Mouse (Mus musculus): ENCODE data around the gene Pck1. TPM values are rescaled to one million over a fixed set of nuclear protein-coding genes. Genes with fewer than 3 reads are reported as not detected.
"Not testable (repeated sequence)": the region's sequence is repeated elsewhere in the genome, so short reads cannot be mapped to it uniquely, and the experiment has no call there.

The Pck1 gene
- total RNA-seq (2017) = not detected in 2 replicates

DNA sequence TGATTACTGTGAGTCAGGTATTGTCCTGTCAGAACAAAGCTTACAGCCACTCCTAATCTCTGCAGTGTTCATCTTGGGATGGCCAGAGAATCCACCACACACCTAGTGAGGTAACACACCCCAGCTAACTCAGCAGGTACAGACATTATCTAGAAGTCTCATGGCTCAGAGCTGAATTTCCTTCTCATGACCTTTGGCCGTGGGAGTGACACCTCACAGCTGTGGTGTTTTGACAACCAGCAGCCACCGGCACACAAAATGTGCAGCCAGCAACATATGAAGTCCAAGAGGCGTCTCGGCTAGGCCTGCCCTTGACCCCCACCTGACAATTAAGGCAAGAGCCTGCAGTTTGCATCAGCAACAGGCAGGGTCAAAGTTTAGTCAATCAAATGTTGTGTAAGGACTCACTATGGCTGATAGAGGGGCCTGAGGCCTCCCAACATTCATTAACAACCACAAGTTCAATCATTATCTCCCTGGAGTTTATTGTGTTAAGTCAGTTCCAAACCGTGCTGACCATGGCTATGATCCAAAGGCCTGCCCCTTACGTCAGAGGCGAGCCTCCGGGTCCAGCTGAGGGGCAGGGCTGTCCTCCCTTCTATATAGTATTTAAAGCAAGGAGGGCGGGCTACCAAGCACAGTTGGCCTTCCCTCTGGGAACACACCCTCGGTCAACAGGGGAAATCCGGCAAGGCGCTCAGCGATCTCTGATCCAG lies at the start of gene Pck1:
Gene Pck1, plus strand, starts transcription at position 613 of the 716 bp plus-strand sequence.
- ATAC-seq (replicated peaks; ENCODE audit: low read depth, poor library complexity, severe bottlenecking) = no peak

DNA sequence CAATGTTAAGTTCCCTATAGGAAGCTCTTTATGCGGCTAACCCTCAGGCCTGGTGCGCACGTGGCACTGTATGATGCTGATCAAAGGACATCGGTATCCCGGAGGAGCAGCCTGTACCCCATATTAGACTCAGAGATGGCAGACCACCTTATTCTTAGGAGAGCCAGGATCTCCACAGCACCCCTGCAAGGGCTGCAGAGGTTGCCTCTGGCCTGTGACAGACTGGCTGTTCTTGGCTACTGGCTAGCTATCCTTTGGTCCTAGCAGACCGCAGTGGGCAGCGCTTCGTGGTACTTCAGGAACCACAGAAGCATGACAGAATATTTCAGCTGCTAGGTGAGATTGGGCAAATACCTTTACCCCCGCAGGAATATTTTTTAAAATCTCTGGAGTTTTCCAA lies 46.4 kb upstream of the Pck1 start:
- ATAC-seq (replicated peaks; ENCODE audit: low read depth, poor library complexity, severe bottlenecking) = no peak

DNA sequence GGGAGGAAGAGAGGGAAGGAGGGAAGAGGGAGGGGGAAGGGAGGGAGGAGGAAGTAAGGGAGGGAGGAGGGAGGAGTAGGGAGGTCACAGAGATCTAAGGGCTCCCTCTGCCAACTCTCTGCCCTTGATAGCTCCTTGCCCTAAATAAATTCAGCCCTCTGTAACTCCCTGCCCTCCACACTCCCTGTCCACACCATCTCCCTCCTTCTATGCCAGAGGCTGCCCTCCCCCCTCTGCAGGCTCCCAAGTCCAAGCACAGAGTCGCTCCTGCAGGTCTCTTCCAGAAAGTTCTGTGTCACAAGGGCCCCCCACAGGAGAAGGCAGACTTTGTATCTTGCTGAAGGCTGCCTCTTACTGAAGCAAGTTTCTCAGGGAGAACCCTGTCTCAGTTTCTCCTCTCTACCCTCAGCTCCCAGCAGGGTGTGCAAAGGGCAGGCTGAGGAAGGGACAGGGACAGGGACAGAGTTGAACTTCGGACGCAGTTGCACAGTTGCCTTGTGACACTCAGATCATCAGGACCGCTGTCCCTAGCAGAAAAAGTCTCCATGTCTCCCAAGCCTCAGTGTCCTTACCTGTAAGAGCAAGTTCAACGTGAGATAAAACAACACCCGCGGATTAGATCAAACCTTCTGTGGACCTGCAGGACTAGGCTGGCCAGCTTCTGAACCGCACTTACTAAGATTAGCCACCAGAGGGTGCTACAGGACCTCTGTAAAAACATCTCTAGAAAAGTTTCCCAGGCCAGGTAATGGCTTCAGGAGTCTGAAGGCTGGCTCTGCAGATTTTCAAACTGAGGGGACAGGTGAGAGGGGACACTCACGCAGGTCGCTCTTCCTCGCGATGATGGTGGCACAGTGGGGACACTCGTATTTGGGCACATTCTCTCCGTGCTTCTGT lies 45.7 kb upstream of the Pck1 start:
- ATAC-seq (replicated peaks; ENCODE audit: low read depth, poor library complexity, severe bottlenecking) = peak; percentile 77

DNA sequence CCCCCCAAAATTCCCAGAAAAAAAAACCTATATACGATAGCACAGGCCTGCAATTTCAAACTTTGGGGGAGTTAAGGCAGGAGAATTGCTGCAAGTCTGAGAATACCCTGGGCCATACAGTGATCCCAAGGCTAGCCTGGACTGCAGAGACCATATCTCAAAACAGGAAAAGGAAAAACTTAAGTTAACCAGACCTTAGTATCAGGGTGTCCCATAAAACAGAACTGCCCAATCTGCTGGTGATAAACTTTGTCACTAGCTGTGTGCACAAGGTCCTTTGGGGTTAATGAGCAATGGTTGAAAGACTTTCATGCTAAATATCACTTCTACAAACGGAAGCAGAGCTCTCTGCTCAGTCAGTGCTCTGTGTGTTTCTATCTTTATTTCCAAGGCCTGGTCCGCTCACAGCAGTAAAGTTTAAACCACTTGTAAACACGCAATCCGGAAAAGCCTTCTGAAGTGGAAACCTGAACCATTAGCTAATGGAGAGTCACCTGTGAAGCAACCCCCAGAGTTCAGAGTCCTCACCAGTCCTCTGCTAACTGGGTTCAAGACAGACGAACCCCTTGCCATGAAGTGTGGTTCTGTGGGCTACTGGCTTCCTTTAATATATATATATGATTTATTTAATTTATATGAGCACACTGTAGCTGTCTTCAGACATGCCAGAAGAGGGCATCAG lies 44.2 kb upstream of the Pck1 start:
- no peak for ATAC-seq (replicated peaks; ENCODE audit: low read depth, poor library complexity, severe bottlenecking)

DNA sequence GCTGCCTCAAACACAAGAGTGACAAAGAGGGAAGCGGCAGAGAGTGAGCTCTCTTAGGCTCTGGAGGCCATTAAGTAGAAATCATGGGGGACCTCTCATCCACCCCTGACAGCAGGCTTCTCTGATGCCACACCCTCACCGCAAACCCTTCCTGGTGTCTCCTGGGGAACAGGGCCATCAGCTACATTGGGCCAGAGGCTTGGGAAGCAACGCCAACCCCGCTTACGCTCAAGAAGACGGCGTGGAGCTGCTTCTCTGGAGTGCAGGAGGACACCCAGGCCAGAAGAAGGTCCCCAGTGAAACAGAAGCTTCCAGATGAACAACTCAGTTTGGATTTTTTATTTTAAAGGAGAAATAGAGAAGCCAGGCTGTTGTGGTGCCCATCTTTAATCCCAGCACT lies 43.3 kb upstream of the Pck1 start:
- no peak for ATAC-seq (replicated peaks; ENCODE audit: low read depth, poor library complexity, severe bottlenecking)

DNA sequence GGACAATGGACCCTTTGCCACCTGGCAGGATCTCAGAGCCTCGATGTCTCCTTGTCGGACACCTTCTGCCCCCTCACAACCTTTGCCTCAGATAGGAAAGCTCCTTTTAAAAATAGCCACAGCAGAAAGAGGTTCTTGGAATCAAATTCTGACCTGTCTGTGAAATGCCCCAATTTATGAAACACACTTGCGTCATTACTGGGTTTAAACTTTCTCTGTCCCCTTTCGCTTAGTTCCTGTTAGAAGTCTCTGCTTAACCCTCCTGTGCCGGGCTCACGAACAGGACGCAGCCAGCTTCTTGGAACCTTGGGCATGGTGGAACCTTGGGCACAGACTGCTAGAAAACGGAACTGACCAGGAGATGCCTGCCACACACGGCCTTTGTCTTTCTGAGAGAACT lies 42.3 kb upstream of the Pck1 start:
- no peak for ATAC-seq (replicated peaks; ENCODE audit: low read depth, poor library complexity, severe bottlenecking)

DNA sequence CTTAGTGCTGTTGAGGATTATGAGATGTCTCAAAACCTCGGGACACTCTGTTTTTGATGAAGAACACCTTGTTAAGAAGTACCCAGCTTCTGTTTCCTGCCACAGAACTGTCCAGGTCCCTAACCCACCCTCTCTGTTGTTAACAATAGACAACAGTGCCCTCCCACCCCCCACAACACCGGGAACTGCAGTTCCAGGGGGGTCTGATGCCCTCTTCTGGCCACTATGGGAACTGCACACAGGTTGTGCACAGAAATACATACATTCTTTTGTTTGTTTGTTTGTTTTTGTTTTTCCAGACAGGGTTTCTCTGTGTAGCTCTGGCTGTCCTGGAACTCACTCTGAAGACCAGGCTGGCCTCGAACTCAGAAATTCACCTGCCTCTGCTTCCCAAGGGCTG lies 39.1 kb upstream of the Pck1 start:
- ATAC-seq (replicated peaks; ENCODE audit: low read depth, poor library complexity, severe bottlenecking) = not testable (repeated sequence)

DNA sequence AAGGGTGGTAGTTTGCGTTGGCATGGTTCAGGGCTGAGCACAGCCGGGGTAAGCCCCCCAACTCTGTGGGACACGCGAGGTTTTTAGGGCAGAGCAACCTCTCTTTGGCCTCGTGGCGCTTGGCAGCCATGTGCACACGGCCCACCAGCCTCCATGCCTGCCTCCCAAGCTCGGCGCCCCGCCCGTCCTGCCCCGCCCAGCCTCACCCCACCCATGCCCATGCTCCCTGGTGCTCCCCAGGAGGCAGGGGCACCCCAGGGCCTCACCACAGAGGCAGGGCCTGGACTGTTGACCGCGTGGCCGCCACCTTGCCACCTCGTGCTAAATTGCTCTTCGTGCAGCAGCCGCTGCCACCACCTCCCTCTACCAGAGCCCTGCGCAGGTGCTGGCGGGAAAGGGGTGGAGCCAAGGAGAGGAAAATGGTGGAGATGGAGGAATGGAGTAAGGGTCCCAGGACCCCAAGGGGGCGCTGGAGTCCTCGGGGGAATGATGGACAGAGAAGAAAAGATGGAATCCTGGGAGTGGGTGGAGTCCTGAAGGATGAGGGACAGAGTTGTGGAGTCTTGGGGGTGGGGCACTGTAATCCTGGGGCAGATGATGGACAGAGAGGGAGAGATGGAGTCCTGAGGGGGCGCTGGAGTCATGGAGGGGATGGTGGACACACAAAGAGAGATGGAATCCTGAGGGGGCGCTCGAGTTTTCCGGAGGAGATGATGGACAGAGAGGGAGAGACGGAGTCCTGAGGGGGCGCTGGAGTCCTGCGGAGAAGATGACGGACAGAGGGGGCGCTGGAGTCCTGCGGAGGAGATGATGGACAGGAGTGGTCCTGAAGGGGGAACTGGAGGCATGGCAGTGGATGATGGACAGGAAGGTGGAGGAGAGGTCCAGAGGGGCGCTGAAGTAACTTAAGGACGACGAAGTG lies 33.6 kb upstream of the Pck1 start, which contains the start of gene Ctcfl:
Gene Ctcfl, minus strand, starts transcription at position 503 of the 922 bp plus-strand sequence.
- ATAC-seq (replicated peaks; ENCODE audit: low read depth, poor library complexity, severe bottlenecking) = 0 out of 2 replicates have a peak, but pooled peaks have one; percentile 18

DNA sequence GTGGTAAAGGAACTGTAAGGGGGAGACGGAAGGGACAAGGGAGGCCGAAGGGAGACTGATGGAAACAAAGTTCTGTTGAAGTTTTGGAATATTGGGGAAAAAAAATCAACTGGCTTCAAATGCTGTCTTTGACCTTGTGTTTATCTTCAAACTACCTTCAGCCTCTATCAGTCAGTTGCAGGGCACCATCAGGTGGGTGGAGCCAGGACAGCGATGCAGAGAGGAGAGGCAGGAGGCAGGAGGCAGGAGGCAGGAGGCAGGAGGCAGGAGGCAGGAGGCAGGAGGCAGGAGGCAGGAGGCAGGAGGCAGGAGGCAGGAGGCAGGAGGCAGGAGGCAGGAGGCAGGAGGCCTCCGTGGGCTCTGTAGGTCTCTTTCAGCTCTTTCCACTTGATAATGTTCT lies 32.7 kb upstream of the Pck1 start:
- not testable (repeated sequence) for ATAC-seq (replicated peaks; ENCODE audit: low read depth, poor library complexity, severe bottlenecking)

DNA sequence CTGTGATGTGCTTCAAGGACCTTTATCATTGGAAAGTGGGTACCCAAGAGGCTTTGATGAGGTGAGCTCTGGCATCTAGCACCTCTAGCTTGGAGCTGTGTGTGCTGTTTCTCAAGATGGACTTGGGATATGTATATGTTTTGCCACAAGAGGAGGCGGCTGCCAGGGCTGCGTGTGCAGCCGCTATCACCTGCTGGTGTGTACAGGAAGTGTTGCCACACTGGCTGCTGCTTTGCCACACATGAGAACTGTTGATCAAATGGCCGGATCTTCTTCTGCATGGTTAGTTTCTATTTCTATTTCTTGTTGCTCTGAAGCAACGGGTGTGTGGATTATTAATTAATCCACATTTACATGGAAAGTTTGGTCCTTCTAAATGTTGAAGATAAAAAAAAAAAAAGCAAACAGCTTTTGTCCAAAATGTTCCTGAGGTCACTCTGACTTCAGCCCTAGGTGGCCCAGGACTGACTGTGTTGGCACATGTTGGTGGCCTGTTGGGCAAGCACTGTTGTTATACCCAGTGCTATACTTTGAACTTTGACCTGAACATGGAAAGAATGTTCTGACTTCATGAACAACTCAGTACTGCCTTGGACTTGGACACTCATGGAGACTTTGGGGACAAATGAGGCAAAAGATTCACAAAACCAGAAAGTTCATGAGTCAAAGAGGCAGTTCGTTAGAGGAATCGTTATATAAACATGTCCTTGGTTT lies 28.7 kb upstream of the Pck1 start:
- no peak for ATAC-seq (replicated peaks; ENCODE audit: low read depth, poor library complexity, severe bottlenecking)

DNA sequence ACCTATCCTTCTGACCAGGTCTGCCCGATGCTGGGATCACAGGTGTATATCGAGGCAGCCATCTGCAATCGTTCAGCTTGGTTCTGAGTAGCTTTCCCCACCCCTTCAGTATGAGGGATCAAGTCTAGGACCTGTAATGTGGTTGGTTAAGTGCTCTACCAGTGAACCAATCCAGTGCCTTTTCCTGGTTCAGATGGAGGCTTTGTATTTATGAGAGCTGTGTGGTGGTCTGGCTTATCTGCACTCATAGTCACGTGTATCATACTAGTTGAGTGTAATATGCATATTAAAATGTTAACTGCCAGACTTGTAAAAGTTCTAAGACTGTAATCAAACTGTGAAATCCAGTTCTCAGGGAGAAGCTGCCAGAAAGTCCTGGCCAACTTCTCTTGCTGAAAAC lies 26.5 kb upstream of the Pck1 start:
- no peak for ATAC-seq (replicated peaks; ENCODE audit: low read depth, poor library complexity, severe bottlenecking)

DNA sequence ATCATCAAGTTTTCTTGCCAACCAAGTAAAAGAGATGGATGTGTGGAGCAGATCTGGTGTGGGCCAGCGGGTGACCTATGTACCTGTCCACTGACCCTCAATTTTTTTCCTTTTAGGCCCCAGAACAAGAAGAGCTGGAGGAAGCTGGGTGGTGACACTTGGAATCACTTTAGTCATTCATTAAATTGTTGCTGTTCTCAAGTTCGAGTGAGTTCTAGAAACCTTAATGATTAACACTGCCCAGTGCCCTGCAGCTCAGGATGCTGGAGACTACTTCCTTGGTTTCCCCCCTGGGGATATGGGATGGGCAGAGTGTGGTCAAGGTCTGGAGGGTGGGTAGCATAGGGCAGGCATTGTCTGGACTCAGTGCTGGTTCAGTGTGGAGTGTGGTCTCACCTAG lies 23.7 kb upstream of the Pck1 start:
- no peak for ATAC-seq (replicated peaks; ENCODE audit: low read depth, poor library complexity, severe bottlenecking)

DNA sequence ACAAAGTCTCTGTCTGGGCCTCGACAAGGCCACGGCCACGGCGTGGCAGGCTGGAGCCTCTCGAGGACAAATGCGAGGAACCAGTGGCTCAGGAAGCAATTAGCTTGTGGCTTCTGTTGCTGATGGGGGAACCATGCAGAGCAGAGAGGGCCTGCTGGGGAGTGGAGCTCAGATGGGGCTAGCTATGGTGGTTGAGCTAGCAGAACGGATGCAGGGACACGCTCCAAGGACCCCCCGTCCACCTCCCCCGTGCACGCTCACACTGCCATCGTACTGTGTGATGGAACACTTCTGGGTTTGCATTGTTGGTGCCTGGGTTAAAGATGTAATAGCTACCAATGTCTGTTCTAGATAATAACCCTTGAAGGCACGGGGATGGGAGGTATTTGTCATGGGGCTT lies 20.6 kb upstream of the Pck1 start:
- no peak for ATAC-seq (replicated peaks; ENCODE audit: low read depth, poor library complexity, severe bottlenecking)

DNA sequence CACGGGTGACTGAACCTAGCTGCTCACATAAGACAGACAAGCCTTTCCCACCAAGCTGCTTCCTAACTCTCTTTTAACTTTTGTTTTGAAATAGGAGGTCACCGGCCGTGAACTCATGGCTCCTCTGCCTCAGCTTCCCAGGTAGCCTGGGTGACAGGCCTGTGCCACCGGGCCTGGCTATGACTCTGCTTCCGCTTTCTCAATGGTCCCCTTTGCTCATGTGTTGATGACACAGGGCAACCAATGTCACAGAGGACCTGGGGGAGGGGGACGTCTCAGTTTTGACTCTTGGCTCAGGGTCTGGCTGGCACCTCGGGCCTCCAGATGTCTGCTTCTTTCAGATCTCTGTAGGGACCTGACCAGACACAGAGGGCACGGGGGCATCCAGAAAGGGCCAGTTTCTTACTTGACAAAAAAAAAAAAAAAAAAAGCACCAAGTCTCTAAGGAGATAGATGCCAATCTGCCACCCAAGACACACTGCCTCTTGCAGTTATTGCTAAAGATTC lies 20.0 kb upstream of the Pck1 start:
- no peak for ATAC-seq (replicated peaks; ENCODE audit: low read depth, poor library complexity, severe bottlenecking)

DNA sequence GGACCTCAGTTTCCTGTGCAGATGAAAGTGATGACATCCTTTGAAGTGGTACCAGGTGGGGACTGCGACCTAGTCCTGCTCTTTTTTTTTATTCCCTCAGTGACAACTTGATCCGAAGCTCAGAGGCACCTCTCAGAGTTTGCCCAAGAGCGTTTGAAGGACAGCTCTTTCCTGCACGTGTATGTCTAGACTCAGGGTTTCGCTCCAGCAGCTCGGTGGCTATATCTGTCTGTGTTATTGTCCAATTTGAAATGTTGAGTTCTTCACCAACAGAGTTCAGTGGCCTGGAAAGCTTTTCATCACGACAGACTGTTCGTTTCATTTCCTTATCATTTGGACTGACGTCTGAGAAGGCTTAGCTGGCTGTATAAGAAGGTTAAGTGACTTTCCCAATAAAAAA lies 18.2 kb upstream of the Pck1 start:
- no peak for ATAC-seq (replicated peaks; ENCODE audit: low read depth, poor library complexity, severe bottlenecking)

DNA sequence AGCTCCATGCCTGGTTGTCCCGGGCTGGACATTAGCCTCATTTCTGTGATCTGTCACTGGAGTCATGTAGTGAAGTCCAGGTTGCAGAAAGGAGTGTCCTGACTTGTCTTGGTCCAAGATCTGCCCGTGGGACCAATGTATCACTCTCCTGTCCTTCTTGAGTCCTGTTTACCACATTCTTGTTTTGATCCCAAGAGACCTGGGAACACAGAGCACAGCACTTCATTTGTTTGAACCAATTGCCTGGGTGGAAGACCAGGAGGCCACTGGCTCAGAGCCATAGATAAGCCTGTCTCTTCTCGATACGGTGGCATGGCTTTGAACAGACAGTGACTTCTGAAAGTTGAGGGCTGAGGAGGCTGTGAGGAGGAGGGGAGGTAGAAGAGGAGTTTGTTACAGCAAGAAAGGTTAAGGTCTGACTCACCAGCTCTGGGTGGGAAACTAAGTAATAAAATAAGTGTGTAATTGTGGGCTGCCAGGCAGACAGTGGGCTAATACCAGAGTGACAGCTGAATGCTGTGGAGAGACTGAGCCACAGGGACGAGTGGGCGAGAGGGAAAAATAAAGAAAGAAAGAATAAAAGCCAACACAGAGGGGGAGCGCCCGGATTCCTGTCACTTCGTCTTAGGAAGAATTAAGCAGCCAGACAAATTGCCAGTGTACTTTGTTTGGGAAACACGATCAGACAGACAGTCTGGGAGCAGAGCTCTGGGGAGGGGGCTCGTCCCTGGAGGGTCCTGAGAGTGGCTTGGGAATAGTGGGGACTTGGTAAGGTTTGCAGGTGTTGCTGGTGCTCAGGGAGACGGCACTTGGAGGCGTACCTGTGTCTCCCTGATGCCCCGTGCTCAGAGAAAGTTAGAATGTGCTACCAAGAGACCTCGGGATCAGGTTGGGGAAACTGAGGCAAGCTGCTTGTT lies 14.3 kb upstream of the Pck1 start:
- no peak for ATAC-seq (replicated peaks; ENCODE audit: low read depth, poor library complexity, severe bottlenecking)

DNA sequence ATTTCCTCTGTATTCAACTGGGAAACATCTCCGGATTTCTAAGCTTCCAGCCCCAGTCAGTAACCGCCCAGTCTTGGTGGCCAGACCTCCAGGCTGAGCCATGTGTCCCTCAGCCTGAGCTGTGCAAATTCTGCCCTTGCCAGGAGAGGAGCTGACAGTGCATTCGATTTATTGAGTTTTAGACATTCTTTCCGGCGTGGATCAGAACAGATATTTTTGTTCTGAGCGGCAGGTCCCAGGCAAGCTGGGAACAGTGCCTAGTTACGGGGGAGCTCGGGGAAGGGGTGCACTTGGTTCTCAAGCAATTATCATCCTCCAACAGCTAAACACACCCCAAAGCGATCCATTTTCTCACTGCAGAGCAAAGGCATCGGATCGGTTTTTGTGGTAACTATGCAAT lies 9.2 kb upstream of the Pck1 start:
- ATAC-seq (replicated peaks; ENCODE audit: low read depth, poor library complexity, severe bottlenecking) = no peak

DNA sequence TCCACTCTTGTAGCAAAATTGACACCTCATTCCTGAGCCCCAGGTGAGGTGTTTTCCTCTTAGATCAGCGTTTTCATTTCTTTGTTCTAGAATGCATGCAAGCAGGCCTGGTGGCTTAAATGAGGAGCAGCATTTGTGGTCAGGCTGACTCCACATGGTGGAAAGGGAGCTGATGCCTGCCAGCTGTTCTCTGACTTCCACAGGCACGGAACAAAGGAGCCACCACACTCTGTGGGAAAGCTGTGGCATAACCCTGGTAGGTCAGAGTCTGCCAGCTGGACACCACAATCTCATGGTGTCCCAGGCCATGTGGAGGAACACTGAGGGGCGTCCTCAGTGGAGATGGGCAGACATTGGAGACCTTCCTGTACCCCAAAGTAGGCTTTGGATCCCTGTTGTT lies 7.0 kb upstream of the Pck1 start:
- no peak for ATAC-seq (replicated peaks; ENCODE audit: low read depth, poor library complexity, severe bottlenecking)

All from common myeloid progenitor, adult 5-6 weeks (primary cell).